Mouse (Mus musculus): Measurements from ENCODE around the gene Spp1. TPM values are rescaled to one million over a fixed set of nuclear protein-coding genes. Genes with fewer than 3 reads are reported as not detected.

Gene Spp1
- polyA plus RNA-seq, 1 experiment from 2014 or later: 14.9 TPM

DNA sequence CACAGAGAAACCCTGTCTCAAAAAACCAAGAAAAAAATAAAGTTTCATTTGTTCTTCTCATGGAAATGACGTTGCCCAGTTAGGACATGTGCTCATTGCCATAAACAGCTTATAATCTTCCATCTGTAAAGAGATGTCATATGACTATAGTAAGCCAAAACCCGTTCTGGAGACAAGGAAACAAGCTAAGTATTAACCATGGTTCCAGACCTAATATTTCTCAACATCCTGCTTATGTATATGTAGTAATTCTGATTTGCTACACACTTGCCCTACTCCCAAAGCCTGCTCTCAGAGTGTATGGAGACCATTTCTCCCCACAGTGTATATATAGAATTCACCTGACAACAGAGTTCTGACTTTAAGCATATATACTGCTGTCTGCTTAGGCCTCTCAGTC, 12.9 kb upstream of the Spp1 start:
- 76% methylated on average over 2 of the region's 2 CpGs for WGBS
- H3K36me3 ChIP-seq (ENCODE audit: control insufficient read depth, insufficient read depth, low read length): no peaks in the 10 kb centered on the region
- no peaks in the 10 kb centered on the region for H3K4me1 ChIP-seq (ENCODE audit: control insufficient read depth, insufficient read depth, low read depth, low read length)
- H3K9ac ChIP-seq (ENCODE audit: low read depth, low read length): no peak overlapping the region
- no peaks in the 10 kb centered on the region for H3K9me3 ChIP-seq (ENCODE audit: control insufficient read depth, low read length)
- no peak for ATAC-seq
- no peak overlapping the region for H3K27ac ChIP-seq (ENCODE audit: low read depth, low read length)
- no peak overlapping the region for H3K4me2 ChIP-seq (ENCODE audit: low read length)
- H3K4me3 ChIP-seq (ENCODE audit: low read length): no peak overlapping the region
- no peaks in the 10 kb centered on the region for H3K27me3 ChIP-seq (replicated peaks; ENCODE audit: control insufficient read depth, insufficient read depth, low read length)

DNA sequence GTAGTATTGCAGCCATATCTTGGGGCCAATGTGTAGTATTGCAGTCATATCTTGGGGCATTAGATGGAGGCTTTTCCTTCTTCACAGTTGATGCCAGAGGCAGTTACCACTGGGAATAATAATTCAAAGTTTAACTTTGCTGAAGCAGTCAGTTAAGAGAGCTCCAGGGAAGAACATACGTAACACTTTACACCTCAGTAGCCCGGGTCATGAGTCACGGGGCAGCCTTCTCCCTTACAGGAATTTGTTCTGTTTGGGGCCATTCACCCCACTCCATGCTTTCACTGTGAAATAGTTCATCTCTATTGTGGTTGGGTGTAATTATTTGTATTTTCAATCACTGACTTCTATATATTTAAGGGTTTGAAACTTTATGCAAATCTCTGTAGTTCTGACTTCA, 11.1 kb upstream of the Spp1 start:
- Histone ChIP-seq H3K4me3 (ENCODE audit: low read length) (no peak overlapping the region), H3K9ac (ENCODE audit: low read depth, low read length) (no peak overlapping the region), H3K4me2 (ENCODE audit: low read length) (no peak overlapping the region), H3K27ac (ENCODE audit: low read depth, low read length) (no peak overlapping the region), H3K27me3 (replicated peaks; ENCODE audit: control insufficient read depth, insufficient read depth, low read length) (no peaks in the 10 kb centered on the region), H3K36me3 (ENCODE audit: control insufficient read depth, insufficient read depth, low read length) (no peaks in the 10 kb centered on the region), H3K9me3 (ENCODE audit: control insufficient read depth, low read length) (no peaks in the 10 kb centered on the region), H3K4me1 (ENCODE audit: control insufficient read depth, insufficient read depth, low read depth, low read length) (no peaks in the 10 kb centered on the region)
- ATAC-seq: no peak
- WGBS: 92% methylated on average over 3 of the region's 3 CpGs

DNA sequence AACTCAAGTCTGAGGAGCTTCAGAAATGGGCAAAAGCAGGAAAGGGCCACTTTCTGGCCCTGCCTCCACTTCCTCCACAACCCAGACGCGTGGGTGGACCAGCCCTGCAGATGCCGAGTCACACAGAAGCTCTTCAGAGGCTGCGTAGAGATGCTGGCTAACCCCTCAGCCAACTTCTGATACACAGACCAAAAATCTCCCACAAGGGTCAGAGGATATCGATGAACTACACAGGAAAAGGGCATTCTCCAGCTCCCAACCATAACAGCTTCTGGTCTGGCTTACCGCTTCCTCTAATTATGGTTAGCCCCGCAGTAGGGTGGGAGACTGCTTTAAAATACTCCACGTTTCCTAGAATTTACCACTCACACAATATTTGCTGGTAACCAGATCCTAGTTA, 9.0 kb upstream of the Spp1 start:
- H3K27ac ChIP-seq (ENCODE audit: low read depth, low read length): no peak overlapping the region
- H3K4me2 ChIP-seq (ENCODE audit: low read length): no peak overlapping the region
- no peaks in the 10 kb centered on the region for H3K4me1 ChIP-seq (ENCODE audit: control insufficient read depth, insufficient read depth, low read depth, low read length)
- no peaks in the 10 kb centered on the region for H3K9me3 ChIP-seq (ENCODE audit: control insufficient read depth, low read length)
- no peak overlapping the region for H3K4me3 ChIP-seq (ENCODE audit: low read length)
- H3K36me3 ChIP-seq (ENCODE audit: control insufficient read depth, insufficient read depth, low read length): no peaks in the 10 kb centered on the region
- H3K27me3 ChIP-seq (replicated peaks; ENCODE audit: control insufficient read depth, insufficient read depth, low read length): no peaks in the 10 kb centered on the region
- WGBS: 82% methylated on average over 8 of the region's 8 CpGs
- no peak overlapping the region for H3K9ac ChIP-seq (ENCODE audit: low read depth, low read length)
- ATAC-seq: no peak

DNA sequence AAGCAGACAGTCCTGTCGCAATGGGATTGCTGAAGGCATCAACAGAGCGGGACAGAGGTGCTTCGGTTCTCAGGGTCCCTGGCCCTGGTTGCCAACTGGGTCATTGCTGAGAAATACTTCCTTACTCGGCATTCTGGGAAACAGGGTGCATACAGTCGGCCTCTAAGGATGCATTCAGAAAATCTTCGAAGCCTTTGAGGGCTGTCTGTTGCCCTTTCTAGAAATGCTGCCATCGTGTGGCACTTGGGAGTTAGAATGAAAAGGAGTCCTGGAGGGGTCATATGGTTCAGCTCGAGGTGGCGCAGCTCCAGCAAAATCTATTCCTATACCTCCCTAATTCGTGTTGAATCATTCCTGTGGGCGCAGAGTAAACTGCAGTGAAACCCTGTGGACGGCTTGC, 2.0 kb upstream of the Spp1 start:
- Histone ChIP-seq H3K27me3 (replicated peaks; ENCODE audit: control insufficient read depth, insufficient read depth, low read length) (no peaks in the 10 kb centered on the region), H3K9ac (ENCODE audit: low read depth, low read length) (no peak overlapping the region), H3K36me3 (ENCODE audit: control insufficient read depth, insufficient read depth, low read length) (no peaks in the 10 kb centered on the region), H3K4me2 (ENCODE audit: low read length) (no peak overlapping the region), H3K4me3 (ENCODE audit: low read length) (no peak overlapping the region), H3K27ac (ENCODE audit: low read depth, low read length) (no peak overlapping the region), H3K4me1 (ENCODE audit: control insufficient read depth, insufficient read depth, low read depth, low read length) (no peaks in the 10 kb centered on the region), H3K9me3 (ENCODE audit: control insufficient read depth, low read length) (no peaks in the 10 kb centered on the region)
- ATAC-seq: no peak
- 49% methylated on average over 12 of the region's 12 CpGs for whole genome bisulfite sequencing

DNA sequence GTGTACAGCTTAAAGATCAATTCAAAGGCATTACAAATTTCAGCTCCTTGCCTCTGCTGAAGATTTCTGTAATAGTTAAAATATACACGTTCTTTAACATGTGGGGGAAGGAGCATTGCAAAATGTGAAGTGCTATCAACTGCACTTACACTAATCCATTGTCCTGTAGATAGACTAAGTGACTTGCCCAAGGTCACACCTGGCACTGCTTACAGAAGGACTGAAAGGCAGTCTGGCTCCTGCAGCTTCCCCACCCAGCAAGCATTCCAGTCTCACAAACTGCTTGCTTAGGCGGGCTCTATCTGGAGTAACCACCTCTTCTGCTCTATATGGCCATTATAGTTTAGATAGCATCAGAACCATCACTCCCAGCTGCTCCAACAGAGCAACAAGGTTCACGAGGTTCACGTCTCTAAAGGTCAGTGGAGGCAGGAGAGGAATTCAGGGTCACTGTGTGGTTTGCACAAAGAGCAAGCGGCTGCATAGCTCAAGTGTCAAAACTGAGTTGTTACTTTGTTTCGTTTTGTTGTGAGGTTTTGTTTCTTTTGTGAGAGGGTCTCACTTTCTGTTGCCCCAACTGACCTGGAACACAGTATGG, 851 bp upstream of the Spp1 start:
- 52% methylated on average over 6 of the region's 6 CpGs for WGBS
- no peak overlapping the region for H3K4me3 ChIP-seq (ENCODE audit: low read length)

DNA sequence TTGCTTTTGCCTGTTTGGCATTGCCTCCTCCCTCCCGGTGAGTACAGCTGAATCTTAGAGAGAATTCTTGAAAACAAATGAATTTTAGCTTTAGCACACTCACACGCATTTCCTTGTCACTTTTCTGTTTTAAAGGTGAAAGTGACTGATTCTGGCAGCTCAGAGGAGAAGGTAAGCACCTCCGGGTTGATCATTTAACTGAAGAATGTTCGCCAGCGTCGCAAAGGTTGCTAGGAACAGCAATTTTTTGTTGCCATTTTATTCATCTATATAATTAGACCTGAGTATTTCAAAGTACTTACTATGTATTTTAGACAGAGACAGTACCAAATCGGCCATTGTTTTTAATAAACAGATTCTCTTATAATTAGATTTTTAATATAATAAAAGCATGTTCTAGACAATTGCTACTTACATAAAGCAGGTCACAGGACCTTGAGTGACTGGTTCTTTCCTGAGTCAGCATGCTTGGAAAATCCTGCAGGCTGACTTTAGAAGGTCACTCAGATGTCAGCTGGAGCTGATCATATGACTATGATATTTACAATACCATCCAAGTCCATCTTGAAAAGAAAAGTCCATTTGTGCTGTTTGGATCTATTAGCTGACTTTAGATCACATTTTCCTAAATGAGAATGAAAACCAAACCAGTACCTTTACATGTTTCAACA, 1.6 kb downstream of the Spp1 start:
- no peak for ATAC-seq
- WGBS: 86% methylated on average over 7 of the region's 7 CpGs

More for the DNA sequence above, 851 bp upstream of the Spp1 start:
- ATAC-seq: no peak
- H3K9ac ChIP-seq (ENCODE audit: low read depth, low read length): no peak overlapping the region
- H3K27ac ChIP-seq (ENCODE audit: low read depth, low read length): no peak overlapping the region
- H3K27me3 ChIP-seq (replicated peaks; ENCODE audit: control insufficient read depth, insufficient read depth, low read length): no peaks in the 10 kb centered on the region
- H3K4me1 ChIP-seq (ENCODE audit: control insufficient read depth, insufficient read depth, low read depth, low read length): no peaks in the 10 kb centered on the region
- no peak overlapping the region for H3K4me2 ChIP-seq (ENCODE audit: low read length)
- H3K9me3 ChIP-seq (ENCODE audit: control insufficient read depth, low read length): no peaks in the 10 kb centered on the region
- H3K36me3 ChIP-seq (ENCODE audit: control insufficient read depth, insufficient read depth, low read length): no peaks in the 10 kb centered on the region

DNA sequence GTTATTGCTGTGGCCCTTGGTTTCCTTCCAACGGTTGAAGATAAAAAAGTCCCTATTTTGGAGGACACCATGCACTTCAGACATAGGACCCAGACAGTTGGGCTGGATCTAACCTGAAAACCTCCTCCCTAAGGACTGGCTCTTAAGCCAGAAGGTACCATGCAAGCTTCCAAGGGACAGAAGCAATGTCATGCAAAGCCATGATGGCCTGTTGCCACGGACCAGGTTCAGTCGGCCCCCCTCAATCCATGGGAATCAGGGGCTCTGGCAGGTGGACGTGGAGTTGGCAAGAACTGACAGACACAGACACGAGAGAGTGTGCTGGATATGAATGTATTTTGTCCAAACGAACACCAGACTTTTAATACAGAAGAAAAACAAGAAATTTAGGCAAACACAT, 7.5 kb downstream of the Spp1 start:
- Histone ChIP-seq H3K9ac (ENCODE audit: low read depth, low read length) (no peak overlapping the region), H3K9me3 (ENCODE audit: control insufficient read depth, low read length) (no peaks in the 10 kb centered on the region), H3K36me3 (ENCODE audit: control insufficient read depth, insufficient read depth, low read length) (no peaks in the 10 kb centered on the region), H3K4me1 (ENCODE audit: control insufficient read depth, insufficient read depth, low read depth, low read length) (no peaks in the 10 kb centered on the region), H3K4me2 (ENCODE audit: low read length) (no peak overlapping the region), H3K27me3 (replicated peaks; ENCODE audit: control insufficient read depth, insufficient read depth, low read length) (no peaks in the 10 kb centered on the region), H3K27ac (ENCODE audit: low read depth, low read length) (no peak overlapping the region), H3K4me3 (ENCODE audit: low read length) (no peak overlapping the region)
- WGBS: 74% methylated on average over 6 of the region's 6 CpGs
- no peak for ATAC-seq

More for the DNA sequence above, 1.6 kb downstream of the Spp1 start:
- no peaks in the 10 kb centered on the region for H3K9me3 ChIP-seq (ENCODE audit: control insufficient read depth, low read length)
- no peak overlapping the region for H3K9ac ChIP-seq (ENCODE audit: low read depth, low read length)
- no peaks in the 10 kb centered on the region for H3K27me3 ChIP-seq (replicated peaks; ENCODE audit: control insufficient read depth, insufficient read depth, low read length)
- no peak overlapping the region for H3K27ac ChIP-seq (ENCODE audit: low read depth, low read length)
- H3K36me3 ChIP-seq (ENCODE audit: control insufficient read depth, insufficient read depth, low read length): no peaks in the 10 kb centered on the region
- no peaks in the 10 kb centered on the region for H3K4me1 ChIP-seq (ENCODE audit: control insufficient read depth, insufficient read depth, low read depth, low read length)
- H3K4me2 ChIP-seq (ENCODE audit: low read length): no peak overlapping the region
- H3K4me3 ChIP-seq (ENCODE audit: low read length): no peak overlapping the region

DNA sequence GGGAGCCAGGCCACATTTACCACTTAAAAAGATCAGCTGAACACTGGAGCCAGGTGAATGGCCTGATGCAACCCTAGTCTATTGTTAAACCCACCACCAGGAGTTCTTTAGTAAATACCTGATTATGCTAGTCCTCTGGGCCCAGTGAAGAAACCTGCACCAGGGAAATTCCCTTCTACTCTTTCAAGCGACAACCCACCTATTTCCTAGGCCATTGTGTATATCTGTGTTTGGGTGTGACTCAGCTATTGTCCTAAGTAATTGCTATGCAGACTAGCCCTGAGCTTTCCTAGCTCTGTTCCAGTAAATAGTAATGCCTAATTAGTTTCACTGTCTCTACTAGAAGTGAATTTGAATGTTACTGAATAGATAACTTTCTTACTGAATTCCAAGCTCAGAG, 7.9 kb downstream of the Spp1 start:
- WGBS: 69% methylated on average over 1 of the region's 1 CpGs
- no peak for ATAC-seq
- no peaks in the 10 kb centered on the region for H3K27me3 ChIP-seq (replicated peaks; ENCODE audit: control insufficient read depth, insufficient read depth, low read length)

DNA sequence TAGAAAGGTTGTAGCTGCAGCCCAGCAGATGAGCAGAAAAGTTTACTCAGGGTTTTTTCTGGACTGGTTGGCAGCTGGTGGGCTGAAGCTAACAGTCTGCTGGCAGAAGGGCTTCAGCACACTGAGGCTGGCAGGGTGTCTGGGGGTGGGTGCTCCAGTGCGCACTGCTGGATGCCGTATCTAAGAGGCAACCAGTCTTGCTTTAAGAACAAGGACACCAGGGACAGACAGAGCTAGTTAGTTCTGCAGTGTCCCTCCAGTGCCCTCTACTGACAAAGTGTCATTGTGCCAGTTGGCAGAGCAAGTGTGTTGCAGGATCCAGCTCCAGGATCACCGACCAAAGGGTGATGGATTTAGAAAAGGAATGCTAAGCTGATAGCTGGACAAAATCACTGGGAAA, 11.2 kb downstream of the Spp1 start:
- WGBS: 11% methylated on average over 3 of the region's 3 CpGs
- ATAC-seq: peak; percentile 92
- no peak overlapping the region for H3K4me2 ChIP-seq (ENCODE audit: low read length)

More for the DNA sequence above, 7.9 kb downstream of the Spp1 start:
- Histone ChIP-seq H3K9ac (ENCODE audit: low read depth, low read length) (no peak overlapping the region), H3K4me2 (ENCODE audit: low read length) (no peak overlapping the region), H3K36me3 (ENCODE audit: control insufficient read depth, insufficient read depth, low read length) (no peaks in the 10 kb centered on the region), H3K4me1 (ENCODE audit: control insufficient read depth, insufficient read depth, low read depth, low read length) (no peaks in the 10 kb centered on the region), H3K27ac (ENCODE audit: low read depth, low read length) (no peak overlapping the region), H3K9me3 (ENCODE audit: control insufficient read depth, low read length) (no peaks in the 10 kb centered on the region), H3K4me3 (ENCODE audit: low read length) (no peak overlapping the region)

More for the DNA sequence above, 11.2 kb downstream of the Spp1 start:
- no peak overlapping the region for H3K9ac ChIP-seq (ENCODE audit: low read depth, low read length)
- no peaks in the 10 kb centered on the region for H3K9me3 ChIP-seq (ENCODE audit: control insufficient read depth, low read length)
- no peak overlapping the region for H3K27ac ChIP-seq (ENCODE audit: low read depth, low read length)
- no peak overlapping the region for H3K4me3 ChIP-seq (ENCODE audit: low read length)
- H3K27me3 ChIP-seq (replicated peaks; ENCODE audit: control insufficient read depth, insufficient read depth, low read length): no peaks in the 10 kb centered on the region
- no peaks in the 10 kb centered on the region for H3K4me1 ChIP-seq (ENCODE audit: control insufficient read depth, insufficient read depth, low read depth, low read length)
- no peaks in the 10 kb centered on the region for H3K36me3 ChIP-seq (ENCODE audit: control insufficient read depth, insufficient read depth, low read length)
